Mouse (Mus musculus) CH12.LX (cell line): ENCODE measurements around the gene Mapk6. TPM values are rescaled to one million over a fixed set of nuclear protein-coding genes. Genes with fewer than 3 reads are reported as not detected.
A peak's percentile ranks its signal among the peaks of the same experiment; 100 is the strongest.

Experiments used
- DNase-seq: peaks from one replicate; pipeline ENCODE4 v3.0.0-alpha.2; 2013; ENCODE audit errors: extremely low read depth
- H3K27ac ChIP-seq: 2 replicates; pipeline ENCODE4 v1.5.1; 2012; ENCODE audit warnings: low read depth, mild to moderate bottlenecking, control low read depth, moderate library complexity; ENCODE audit not compliant: insufficient read depth
- H3K27me3 ChIP-seq: replicated peaks from 2 replicates; pipeline ENCODE3; 2012; ENCODE audit warnings: inconsistent platforms
- H3K36me3 ChIP-seq, 2 experiments: replicated peaks in 1 of 2; 2 replicates each; pipeline versions ENCODE3 to v1.6.1; 2012; ENCODE audit warnings: inconsistent platforms in 1 of 2, low read length in 1 of 2, mild to moderate bottlenecking in 1 of 2, mixed read lengths in 1 of 2, moderate library complexity in 1 of 2; ENCODE audit not compliant: control insufficient read depth in 1 of 2, insufficient read depth in 1 of 2
- H3K4me1 ChIP-seq, 2 experiments: 2 replicates each; pipeline ENCODE4 v1.6.1; 2012; ENCODE audit warnings: inconsistent platforms in 1 of 2, moderate library complexity in 1 of 2; ENCODE audit not compliant: insufficient read depth in 2 of 2, control insufficient read depth in 1 of 2
- H3K4me2 ChIP-seq: 2 replicates; pipeline ENCODE4 v1.6.1; 2012; ENCODE audit warnings: low read depth, mild to moderate bottlenecking, control low read depth; ENCODE audit not compliant: poor library complexity, insufficient read depth, severe bottlenecking
- H3K4me3 ChIP-seq, 3 experiments: fragments of 150-350 bp in 1 of 3; sonication (generic) in 1 of 3; replicated peaks in 1 of 3; 2 replicates each; pipeline versions ENCODE3 to v1.5.1; 2011 to 2012; ENCODE audit warnings: low read depth in 2 of 3, low read length in 2 of 3, mild to moderate bottlenecking in 2 of 3, moderate library complexity in 2 of 3, control low read depth in 1 of 3, improper control_type of control experiment in 1 of 3, inconsistent platforms in 1 of 3, mixed read lengths in 1 of 3; ENCODE audit not compliant: poor library complexity in 1 of 3
- H3K79me2 ChIP-seq: replicated peaks from 2 replicates; pipeline ENCODE4 v1.6.1; 2012; ENCODE audit warnings: mild to moderate bottlenecking, moderate library complexity; ENCODE audit not compliant: control insufficient read depth, poor library complexity, insufficient read depth, severe bottlenecking; ENCODE audit errors: extremely low read depth
- H3K9ac ChIP-seq: 2 replicates; pipeline ENCODE4 v1.6.1; 2012; ENCODE audit warnings: low read depth, mild to moderate bottlenecking, control low read depth, moderate library complexity; ENCODE audit not compliant: insufficient read depth
- H3K9me3 ChIP-seq: replicated peaks from 2 replicates; pipeline ENCODE3; 2012; ENCODE audit warnings: low read length, inconsistent platforms, mixed read lengths
- BHLHE40 ChIP-seq: IDR thresholded peaks from 2 replicates; pipeline ENCODE4 v1.6.1; 2011; ENCODE audit warnings: mild to moderate bottlenecking, low read depth, low read length, improper control_type of control experiment
- CHD1 ChIP-seq: IDR thresholded peaks from 2 replicates; pipeline ENCODE4 v1.6.1; 2012; ENCODE audit warnings: low read depth, low read length, improper control_type of control experiment, inconsistent platforms
- CHD2 ChIP-seq: IDR thresholded peaks from 2 replicates; pipeline ENCODE4 v1.6.1; 2011; ENCODE audit warnings: low read length, improper control_type of control experiment
- CTCF ChIP-seq, 2 experiments: IDR thresholded peaks in 1 of 2; conservative IDR thresholded peaks in 1 of 2; 2 replicates each; pipeline ENCODE4 v1.5.1; 2011 to 2012; ENCODE audit warnings: low read depth in 2 of 2, low read length in 2 of 2, improper control_type of control experiment in 1 of 2, inconsistent platforms in 1 of 2, mild to moderate bottlenecking in 1 of 2, moderate library complexity in 1 of 2
- E2F4 ChIP-seq: IDR thresholded peaks from 2 replicates; pipeline ENCODE4 v1.6.1; 2011; ENCODE audit warnings: low read depth, low read length, improper control_type of control experiment; ENCODE audit not compliant: insufficient replicate concordance
- ELF1 ChIP-seq: IDR thresholded peaks from 2 replicates; pipeline ENCODE4 v1.6.1; 2014; ENCODE audit warnings: low read depth, mild to moderate bottlenecking, inconsistent platforms, low read length, improper control_type of control experiment
- EP300 ChIP-seq: IDR thresholded peaks from 2 replicates; pipeline ENCODE4 v1.6.1; 2011; ENCODE audit warnings: low read length, improper control_type of control experiment
- ETS1 ChIP-seq: conservative IDR thresholded peaks from 2 replicates; pipeline ENCODE4 v1.6.1; 2012; ENCODE audit warnings: low read depth, mild to moderate bottlenecking, inconsistent platforms, low read length, improper control_type of control experiment, moderate library complexity
- GABPA ChIP-seq: IDR thresholded peaks from 2 replicates; pipeline ENCODE4 v1.6.1; 2012; ENCODE audit warnings: low read depth, low read length, improper control_type of control experiment, inconsistent platforms; ENCODE audit not compliant: insufficient replicate concordance
- IRF4 ChIP-seq: IDR thresholded peaks from 2 replicates; pipeline ENCODE4 v1.6.1; 2014; ENCODE audit warnings: low read depth, mild to moderate bottlenecking, inconsistent platforms, low read length, improper control_type of control experiment
- JUN ChIP-seq: IDR thresholded peaks from 2 replicates; pipeline ENCODE4 v1.6.1; 2011; ENCODE audit warnings: low read depth, mild to moderate bottlenecking, low read length, improper control_type of control experiment, moderate library complexity; ENCODE audit not compliant: insufficient read depth
- JUND ChIP-seq: conservative IDR thresholded peaks from 2 replicates; pipeline ENCODE4 v1.6.1; 2011; ENCODE audit warnings: low read depth, low read length, improper control_type of control experiment
- KAT2A ChIP-seq: IDR thresholded peaks from 2 replicates; pipeline ENCODE4 v1.6.1; 2012; ENCODE audit warnings: low read length, improper control_type of control experiment, inconsistent platforms; ENCODE audit not compliant: insufficient replicate concordance
- MAFK ChIP-seq: IDR thresholded peaks from 2 replicates; pipeline ENCODE4 v1.6.1; 2011; ENCODE audit warnings: low read length, improper control_type of control experiment; ENCODE audit not compliant: insufficient replicate concordance
- MAX ChIP-seq: IDR thresholded peaks from 2 replicates; pipeline ENCODE4 v1.6.1; 2011; ENCODE audit warnings: low read length, improper control_type of control experiment
- MEF2A ChIP-seq: IDR thresholded peaks from 2 replicates; pipeline ENCODE4 v1.6.1; 2014; ENCODE audit warnings: low read depth, mild to moderate bottlenecking, inconsistent platforms, low read length, improper control_type of control experiment, borderline replicate concordance
- MXI1 ChIP-seq: IDR thresholded peaks from 2 replicates; pipeline ENCODE4 v1.6.1; 2011; ENCODE audit warnings: mild to moderate bottlenecking, low read depth, low read length, improper control_type of control experiment
- MYC ChIP-seq: IDR thresholded peaks from 2 replicates; pipeline ENCODE4 v1.6.1; 2011; ENCODE audit warnings: low read depth, mild to moderate bottlenecking, improper control_type of control experiment, low read length
- NELFE ChIP-seq: IDR thresholded peaks from 2 replicates; pipeline ENCODE4 v1.6.1; 2011; ENCODE audit warnings: low read depth, low read length, improper control_type of control experiment
- NRF1 ChIP-seq: IDR thresholded peaks from 2 replicates; pipeline ENCODE4 v1.6.1; 2014; ENCODE audit warnings: low read depth, mild to moderate bottlenecking, inconsistent platforms, low read length, improper control_type of control experiment, moderate library complexity
- PAX5 ChIP-seq: IDR thresholded peaks from 2 replicates; pipeline ENCODE4 v1.6.1; 2012; ENCODE audit warnings: low read length, inconsistent platforms, mixed read lengths
- POLR2AphosphoS2 ChIP-seq: IDR thresholded peaks from 2 replicates; pipeline ENCODE4 v1.6.1; 2011; ENCODE audit warnings: low read depth, low read length, improper control_type of control experiment
- RCOR1 ChIP-seq: conservative IDR thresholded peaks from 2 replicates; pipeline ENCODE4 v1.6.1; 2012; ENCODE audit warnings: low read depth, mild to moderate bottlenecking, inconsistent platforms, low read length, improper control_type of control experiment
- SIN3A ChIP-seq: IDR thresholded peaks from 2 replicates; pipeline ENCODE4 v1.6.1; 2012; ENCODE audit warnings: low read length, improper control_type of control experiment, inconsistent platforms
- SMC3 ChIP-seq: IDR thresholded peaks from 2 replicates; pipeline ENCODE4 v1.6.1; 2011; ENCODE audit warnings: low read depth, low read length, improper control_type of control experiment
- TCF12 ChIP-seq: IDR thresholded peaks from 2 replicates; pipeline ENCODE4 v1.6.1; 2014; ENCODE audit warnings: low read depth, mild to moderate bottlenecking, inconsistent platforms, low read length, improper control_type of control experiment
- UBTF ChIP-seq: IDR thresholded peaks from 2 replicates; pipeline ENCODE4 v1.6.1; 2012; ENCODE audit warnings: low read depth, mild to moderate bottlenecking, inconsistent platforms, low read length, improper control_type of control experiment, moderate library complexity
- USF1 ChIP-seq: IDR thresholded peaks from 2 replicates; pipeline ENCODE4 v1.6.1; 2014; ENCODE audit warnings: low read depth, mild to moderate bottlenecking, inconsistent platforms, low read length, improper control_type of control experiment
- USF2 ChIP-seq: conservative IDR thresholded peaks from 2 replicates; pipeline ENCODE4 v1.6.1; 2011; ENCODE audit warnings: low read depth, low read length, improper control_type of control experiment
- ZC3H11A ChIP-seq: IDR thresholded peaks from 2 replicates; pipeline ENCODE4 v1.6.1; 2012; ENCODE audit warnings: low read depth, mild to moderate bottlenecking, inconsistent platforms, low read length, improper control_type of control experiment
- ZKSCAN1 ChIP-seq: IDR thresholded peaks from 2 replicates; pipeline ENCODE4 v1.6.1; 2012; ENCODE audit warnings: low read depth, inconsistent platforms, low read length, improper control_type of control experiment, borderline replicate concordance
- ZMIZ1 ChIP-seq: IDR thresholded peaks from 2 replicates; pipeline ENCODE4 v1.6.1; 2012; ENCODE audit warnings: low read depth, mild to moderate bottlenecking, inconsistent platforms, low read length, improper control_type of control experiment
- dilution Hi-C: fragments of 300-500 bp; cut with MboI; formaldehyde crosslinking; loops from 2 replicates; pipeline ENCODE4 v1.14.3; 2020; ENCODE audit warnings: low sequenced_read_pairs; ENCODE audit not compliant: extremely low pct_unique_long_range_greater_than_20kb, extremely low pct_ligation_motif_present
- in situ Hi-C: fragments of 300-500 bp; cut with MboI; formaldehyde crosslinking; loops from 3 replicates; pipeline ENCODE4 v1.14.3; 2019; ENCODE audit warnings: low sequenced_read_pairs, low pct_ligation_motif_present, low pct_unique_long_range_greater_than_20kb, mixed read lengths
- polyA plus RNA-seq: library from polyadenylated mRNA; unstranded; fragments of >175 nt; gene quantifications from 2 replicates; pipeline ENCODE4 v1.2.1, GENCODE M21; 2012; ENCODE audit warnings: low read depth; ENCODE audit not compliant: insufficient read length
- total RNA-seq, 2 experiments: library from RNA; depleted of rRNA; stranded (reverse); fragments of 300-350 nt in 1 of 2; fragments of >200 nt in 1 of 2; gene quantifications; 2 replicates each; pipeline ENCODE4 v1.2.3; 2012 to 2014

The Mapk6 gene
- total and polyA plus RNA-seq, 3 experiments: 23.3 to 62.2 (median 34.2) TPM

GRCm38 (mm10) chr9:75440796-75441666 is 31.2 kb upstream of the Mapk6 start, which contains the start of gene Leo1 (continued):
- no peak for TF ChIP-seq NRF1
- no peak for TF ChIP-seq BHLHE40
- no peak for TF ChIP-seq JUN
- TF ChIP-seq ZC3H11A: no peak
- no peak for TF ChIP-seq CHD1
- TF ChIP-seq POLR2AphosphoS2: no peak
- peak; percentile 14; the same call in 1 of the 2 replicates for TF ChIP-seq MAX
- TF ChIP-seq USF2: no peak
- TF ChIP-seq MAFK: no peak
- no peak for TF ChIP-seq SMC3
- peak; percentile 62 for TF ChIP-seq TCF12
- no peak for TF ChIP-seq JUND
- peak; percentile 81; the same call in 1 of the 2 replicates for TF ChIP-seq KAT2A
- no peak for TF ChIP-seq ELF1
- TF ChIP-seq UBTF: no peak
- TF ChIP-seq GABPA: no peak; the same call in 1 of the 2 replicates
- no peak for TF ChIP-seq EP300
- TF ChIP-seq CHD2: no peak
- TF ChIP-seq ZMIZ1: no peak
- no peak for TF ChIP-seq CTCF (conservative IDR thresholded peaks at IDR 0.05 in 1 of 2, IDR thresholded peaks at IDR 0.05 in 1 of 2; ENCODE audit: low read depth in 2 of 2, low read length in 2 of 2)
- TF ChIP-seq ZKSCAN1: no peak

GRCm38 (mm10) chr9:75437653-75438385 is 28.0 kb upstream of the Mapk6 start:
- no peaks in the 10 kb centered on the region for H3K9me3 ChIP-seq
- H3K9ac ChIP-seq: no peak overlapping the region
- H3K27me3 ChIP-seq: no peaks in the 10 kb centered on the region
- H3K79me2 ChIP-seq: peaks cover 12% of the 10 kb centered on the region
- H3K4me3 ChIP-seq: no peak overlapping the region
- dilution Hi-C loops: no loop called here
- H3K36me3 ChIP-seq: no peaks in the 10 kb centered on the region
- in situ Hi-C loops: loop anchor here (10.0 kb wide), 1 partner anchor 123 kb away; no protein-coding TSS in a partner anchor
- peak; percentile 82 for DNase-seq
- peaks cover 14 to 50% of the 10 kb centered on the region in 2 experiments for H3K4me1 ChIP-seq
- no peak overlapping the region for H3K27ac ChIP-seq
- no peak overlapping the region for H3K4me2 ChIP-seq
- TF ChIP-seq BHLHE40 (peak; percentile 49), USF2 (no peak), NELFE (no peak), MAX (peak; percentile 53), RCOR1 (no peak), CHD1 (no peak), KAT2A (no peak), EP300 (no peak), E2F4 (no peak), ELF1 (0 out of 2 replicates have a peak, but pooled peaks have one; percentile 8), SIN3A (peak; percentile 39; the same call in 1 of the 2 replicates), PAX5 (no peak), MYC (peak; percentile 58; the same call in 1 of the 2 replicates), ZKSCAN1 (no peak), USF1 (no peak), UBTF (no peak), TCF12 (0 out of 2 replicates have a peak, but pooled peaks have one; percentile 16), IRF4 (no peak), MXI1 (peak; percentile 61; the same call in 1 of the 2 replicates), POLR2AphosphoS2 (no peak), MEF2A (0 out of 2 replicates have a peak, but pooled peaks have one; percentile 25), ETS1 (no peak)
